Mouse (Mus musculus): ENCODE results near the gene Gadd45b. TPM values are rescaled to one million over a fixed set of nuclear protein-coding genes. Genes with fewer than 3 reads are reported as not detected.

Gadd45b gene
- total and polyA plus RNA-seq, 3 experiments = 10.1 to 13.3 TPM; not detected in 1

DNA sequence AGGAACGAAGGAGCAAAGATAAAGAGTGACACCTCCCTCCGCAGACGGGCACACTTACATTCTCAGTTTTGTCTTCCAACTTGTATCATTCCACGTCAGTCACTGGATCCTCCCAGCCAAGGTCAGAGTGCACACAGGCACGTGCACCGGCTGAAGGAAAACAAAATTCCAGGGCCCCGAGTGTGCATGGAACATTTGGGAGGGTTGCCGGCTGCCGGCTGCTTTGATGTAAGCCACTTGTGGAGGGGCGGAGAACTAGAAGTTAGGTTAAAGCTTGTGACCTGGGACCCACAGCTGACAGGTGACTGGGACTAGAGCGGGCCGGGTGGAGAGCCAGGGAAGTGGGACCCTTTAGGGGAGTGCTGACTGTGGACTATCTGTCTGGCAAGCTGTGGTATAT lies 36.4 kb downstream of the Gadd45b start:
- Histone ChIP-seq H3K27ac (ENCODE audit: control insufficient read depth, low read depth, low read length) (no peak overlapping the region), H3K36me3 (ENCODE audit: control insufficient read depth in 1 of 2, insufficient read depth in 2 of 2, low read length in 2 of 2) (no peaks in the 10 kb centered on the region), H3K9me3 (replicated peaks; ENCODE audit: insufficient read depth, low read length) (no peaks in the 10 kb centered on the region), H3K27me3 (ENCODE audit: control insufficient read depth in 1 of 2, insufficient read depth in 2 of 2, low read length in 2 of 2) (no peaks in the 10 kb centered on the region), H3K4me1 (ENCODE audit: control insufficient read depth in 1 of 2, insufficient read depth in 2 of 2, low read length in 2 of 2) (no peaks in the 10 kb centered on the region), H3K4me3 (ENCODE audit: control insufficient read depth in 1 of 2, insufficient read depth in 1 of 2, low read depth in 2 of 2, low read length in 2 of 2) (no peak overlapping the region), H3K9ac (ENCODE audit: control insufficient read depth, low read depth, low read length, poor library complexity, severe bottlenecking) (no peak overlapping the region), H3K79me2 (ENCODE audit: control insufficient read depth, insufficient read depth, low read length, poor library complexity) (no peaks in the 10 kb centered on the region)
- no peak for DNase-seq (ENCODE audit: low read depth, low spot score)
- TF ChIP-seq BHLHE40 (IDR thresholded peaks at IDR 0.05; ENCODE audit: borderline replicate concordance, low read depth, low read length) (no peak), TAL1 (IDR thresholded peaks at IDR 0.05; ENCODE audit: low read length) (no peak), ZC3H11A (IDR thresholded peaks at IDR 0.05; ENCODE audit: low read depth, low read length) (no peak), ELF1 (IDR thresholded peaks at IDR 0.05; ENCODE audit: low read depth, low read length) (no peak), RAD21 (IDR thresholded peaks at IDR 0.05; ENCODE audit: low read depth, low read length) (no peak), CHD1 (IDR thresholded peaks at IDR 0.05; ENCODE audit: low read depth, low read length) (no peak), MXI1 (IDR thresholded peaks at IDR 0.05; ENCODE audit: low read depth, low read length) (no peak), RCOR1 (IDR thresholded peaks at IDR 0.05; ENCODE audit: low read depth, low read length) (no peak), E2F4 (IDR thresholded peaks at IDR 0.05; ENCODE audit: borderline replicate concordance, low read depth, low read length) (no peak), HCFC1 (IDR thresholded peaks at IDR 0.05; ENCODE audit: low read depth, low read length) (no peak)

- no peaks in the 10 kb centered on the region for H3K27me3 ChIP-seq (ENCODE audit: control insufficient read depth in 1 of 2, insufficient read depth in 2 of 2, low read length in 2 of 2)
- H3K27ac ChIP-seq (ENCODE audit: control insufficient read depth, low read depth, low read length) = no peak overlapping the region
- DNase-seq (ENCODE audit: low read depth, low spot score) = no peak
- no peaks in the 10 kb centered on the region for H3K9me3 ChIP-seq (replicated peaks; ENCODE audit: insufficient read depth, low read length)
- H3K4me1 ChIP-seq (ENCODE audit: control insufficient read depth in 1 of 2, insufficient read depth in 2 of 2, low read length in 2 of 2) = no peaks in the 10 kb centered on the region
- no peak overlapping the region for H3K9ac ChIP-seq (ENCODE audit: control insufficient read depth, low read depth, low read length, poor library complexity, severe bottlenecking)
- TF ChIP-seq UBTF (IDR thresholded peaks at IDR 0.05; ENCODE audit: borderline replicate concordance, insufficient read depth, low read depth, low read length) (no peak), MYC (IDR thresholded peaks at IDR 0.05; ENCODE audit: low read depth, low read length) (no peak), MAX (IDR thresholded peaks at IDR 0.05; ENCODE audit: low read length) (no peak), TBP (IDR thresholded peaks at IDR 0.05; ENCODE audit: low read depth, low read length) (no peak), SMC3 (IDR thresholded peaks at IDR 0.05; ENCODE audit: low read depth, low read length) (no peak), SIN3A (IDR thresholded peaks at IDR 0.05; ENCODE audit: low read length) (no peak), USF1 (IDR thresholded peaks at IDR 0.05; ENCODE audit: low read depth, low read length) (no peak), ETS1 (IDR thresholded peaks at IDR 0.05; ENCODE audit: low read depth, low read length) (no peak), JUND (IDR thresholded peaks at IDR 0.05; ENCODE audit: low read depth, low read length) (no peak), USF2 (IDR thresholded peaks at IDR 0.05; ENCODE audit: borderline replicate concordance in 1 of 2, insufficient read depth in 1 of 2, low read depth in 1 of 2, low read length in 2 of 2) (no peak), ELF1 (IDR thresholded peaks at IDR 0.05; ENCODE audit: low read depth, low read length) (no peak), POLR2AphosphoS2 (IDR thresholded peaks at IDR 0.05; ENCODE audit: low read length) (no peak), CHD2 (IDR thresholded peaks at IDR 0.05; ENCODE audit: low read length) (no peak), EP300 (IDR thresholded peaks at IDR 0.05; ENCODE audit: low read depth in 1 of 2, low read length in 2 of 2) (no peak), GATA1 (IDR thresholded peaks at IDR 0.05; ENCODE audit: low read depth, low read length) (no peak), CTCF (IDR thresholded peaks at IDR 0.05 in 2 of 3, conservative IDR thresholded peaks at IDR 0.05 in 1 of 3; ENCODE audit: control insufficient read depth in 1 of 3, insufficient read depth in 1 of 3, low read depth in 2 of 3, low read length in 3 of 3, poor library complexity in 1 of 3, severe bottlenecking in 1 of 3) (no peak), MYB (IDR thresholded peaks at IDR 0.05; ENCODE audit: low read depth, low read length) (no peak), TCF12 (IDR thresholded peaks at IDR 0.05; ENCODE audit: low read depth, low read length) (no peak), MXI1 (IDR thresholded peaks at IDR 0.05; ENCODE audit: low read depth, low read length) (no peak), MAFK (IDR thresholded peaks at IDR 0.05; ENCODE audit: borderline replicate concordance, low read depth, low read length) (no peak)
- no peaks in the 10 kb centered on the region for H3K79me2 ChIP-seq (ENCODE audit: control insufficient read depth, insufficient read depth, low read length, poor library complexity)
- H3K4me3 ChIP-seq (ENCODE audit: control insufficient read depth in 1 of 2, insufficient read depth in 1 of 2, low read depth in 2 of 2, low read length in 2 of 2) = no peak overlapping the region
- H3K36me3 ChIP-seq (ENCODE audit: control insufficient read depth in 1 of 2, insufficient read depth in 2 of 2, low read length in 2 of 2) = no peaks in the 10 kb centered on the region
Observed at GRCm38 (mm10) chr10:80967101-80967656, 37.3 kb downstream of the Gadd45b start.
